Mouse (Mus musculus): Measurements from ENCODE around the gene Was.
"Not testable (repeated sequence)": the region's sequence is repeated elsewhere in the genome, so short reads cannot be mapped to it uniquely, and the experiment has no call there.

Was gene

GRCm38 (mm10) chrX:8090346-8090953 lies at the start of gene Was:
Gene Was (minus strand): TSS chrX:8090498.
- DNase-seq: no peak

- no peak for DNase-seq
Measured at GRCm38 (mm10) chrX:8139480-8139879, 49.2 kb upstream of the Was start.

GRCm38 (mm10) chrX:8135886-8136285 lies 45.6 kb upstream of the Was start:
- no peak for DNase-seq

- DNase-seq: peak; percentile 89 to 90
Measured at GRCm38 (mm10) chrX:8132017-8132976, 42.0 kb upstream of the Was start, which contains the start of gene Wdr13. Gene Wdr13 (minus strand): TSS chrX:8132892.

GRCm38 (mm10) chrX:8131393-8131792 lies 41.1 kb upstream of the Was start:
- DNase-seq: no peak

DNA sequence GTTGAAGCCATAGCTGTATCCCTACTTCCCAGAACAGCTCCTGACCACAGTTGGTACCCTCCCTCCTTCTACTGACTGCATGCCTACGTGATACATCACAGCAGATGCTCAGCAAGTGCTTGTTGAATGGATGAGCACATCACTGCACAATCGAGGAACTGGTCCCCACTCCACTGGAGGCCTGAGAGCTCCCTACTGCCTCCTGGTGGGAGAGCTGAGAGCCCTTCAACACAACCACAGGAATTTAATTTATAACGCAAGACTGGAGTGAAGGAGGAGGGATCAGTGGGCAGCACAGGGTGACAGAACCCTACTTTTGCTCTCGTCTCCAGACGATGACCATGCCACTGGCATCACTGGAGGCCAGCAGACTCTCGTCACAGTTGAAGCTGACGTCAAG lies 34.9 kb upstream of the Was start:
- DNase-seq: no peak

DNA sequence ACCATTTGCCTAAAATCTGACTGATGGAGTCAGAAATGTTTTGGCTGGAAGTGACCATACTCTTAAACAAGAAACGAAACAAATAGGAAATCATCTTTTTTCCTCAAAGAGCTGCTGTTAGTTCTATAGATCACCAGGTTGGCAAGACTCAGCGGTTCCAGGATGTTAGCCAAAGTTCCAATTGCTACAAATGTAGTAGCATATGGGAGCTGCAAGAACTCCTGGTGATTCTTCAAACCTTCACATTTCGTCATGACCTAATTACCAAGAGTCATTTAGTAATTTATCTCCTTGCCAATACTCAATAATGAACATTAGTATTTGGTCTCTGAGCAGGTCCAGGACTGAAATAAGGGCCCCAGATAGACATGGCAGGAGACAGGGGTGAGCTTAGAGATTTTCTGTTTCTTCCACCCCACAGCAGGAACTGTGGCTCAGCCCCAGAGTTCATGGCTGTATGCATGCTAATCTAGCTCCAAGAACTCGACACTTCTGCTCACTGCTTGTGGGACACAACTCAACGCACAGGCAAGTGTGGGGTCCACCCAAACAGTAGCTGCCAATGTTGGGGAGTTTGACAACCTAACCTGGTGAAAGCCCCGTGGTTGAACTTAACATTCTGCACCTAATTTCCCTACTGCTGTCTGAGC lies 33.6 kb upstream of the Was start:
- DNase-seq: peak; percentile 52 to 57

GRCm38 (mm10) chrX:8117264-8117663 lies 27.0 kb upstream of the Was start:
- no peak for DNase-seq

GRCm38 (mm10) chrX:8115275-8115674 lies 25.0 kb upstream of the Was start:
- DNase-seq: no peak

GRCm38 (mm10) chrX:8105019-8105418 lies 14.7 kb upstream of the Was start:
- DNase-seq: no peak

GRCm38 (mm10) chrX:8102213-8102668 lies 11.9 kb upstream of the Was start:
- DNase-seq: no peak

- DNase-seq: no peak
Measured at GRCm38 (mm10) chrX:8101017-8101416, 10.7 kb upstream of the Was start.

GRCm38 (mm10) chrX:8099435-8099834 lies 9.1 kb upstream of the Was start:
- no peak for DNase-seq

GRCm38 (mm10) chrX:8096787-8097242 lies 6.5 kb upstream of the Was start:
- peak; percentile 97 to 98 for DNase-seq

- peak; percentile 76 to 79 for DNase-seq
Measured at GRCm38 (mm10) chrX:8096068-8096786, 5.9 kb upstream of the Was start.

- DNase-seq: peak in 1 of 2 experiments; percentile 10
Measured at GRCm38 (mm10) chrX:8095546-8095945, 5.2 kb upstream of the Was start.

DNA sequence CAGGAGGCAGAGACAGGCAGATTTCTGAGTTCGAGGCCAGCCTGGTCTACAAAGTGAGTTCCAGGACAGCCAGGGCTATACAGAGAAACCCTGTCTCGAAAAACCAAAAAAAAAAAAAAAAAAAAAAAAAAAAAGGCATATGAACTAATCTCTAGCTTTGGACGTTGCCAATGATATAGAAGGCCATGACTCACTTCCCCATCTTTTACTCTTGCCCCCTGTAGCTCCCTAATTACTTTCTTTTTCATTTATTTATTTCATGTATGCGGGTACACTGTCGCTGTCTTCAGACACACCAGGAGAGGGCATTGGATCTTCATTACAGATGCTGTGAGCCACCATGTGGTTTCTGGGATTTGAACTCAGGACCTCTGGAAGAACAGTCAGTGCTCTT lies 653 bp upstream of the Was start:
- DNase-seq: not testable (repeated sequence)

DNA sequence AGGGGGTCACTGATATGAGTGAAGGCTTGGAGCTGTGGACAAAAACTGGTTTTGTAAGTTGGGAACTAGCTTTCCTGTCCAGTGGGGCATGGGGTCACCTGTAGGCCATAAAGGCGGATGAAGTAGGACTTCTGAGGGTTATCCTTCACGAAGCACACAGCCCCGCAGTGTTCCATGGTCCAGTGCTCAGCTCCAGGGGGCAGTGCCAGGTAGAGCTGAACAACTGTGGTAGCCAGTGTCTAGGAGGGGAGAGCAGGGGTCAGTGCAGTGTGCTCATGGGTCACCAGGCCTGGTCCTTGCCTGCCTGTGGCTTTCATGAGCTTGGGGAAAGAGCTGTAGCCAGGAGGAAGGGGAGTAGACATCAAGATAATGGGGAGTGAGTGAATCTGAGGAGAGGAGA lies 552 bp downstream of the Was start:
- no peak for DNase-seq

GRCm38 (mm10) chrX:8085611-8086010 lies 4.7 kb downstream of the Was start:
- no peak for DNase-seq

DNA sequence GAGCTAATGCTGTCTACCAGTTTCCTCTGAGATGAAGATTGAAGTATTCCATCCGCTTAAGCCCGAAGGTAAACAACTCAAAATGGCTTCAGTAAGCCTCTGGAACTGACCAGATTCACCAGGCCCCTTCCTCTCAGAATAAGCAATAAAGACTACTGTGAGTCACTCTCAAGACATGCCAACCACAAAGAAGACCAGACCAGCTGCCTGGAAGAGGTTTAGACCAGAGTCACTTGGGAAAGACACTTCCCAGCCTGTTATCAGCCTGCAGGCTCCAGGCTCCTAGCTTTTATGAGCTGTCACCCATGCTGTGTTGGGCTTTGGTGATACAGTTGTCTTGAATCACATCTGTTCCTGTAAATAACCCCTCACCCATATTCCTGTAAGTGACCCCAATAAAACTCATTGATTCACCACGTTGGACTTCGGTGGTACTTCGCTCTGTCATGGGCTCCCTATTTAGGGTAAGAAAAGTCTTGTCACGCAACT lies 5.5 kb downstream of the Was start:
- DNase-seq: no peak

GRCm38 (mm10) chrX:8075104-8075503 lies 15.2 kb downstream of the Was start:
- DNase-seq: no peak

DNA sequence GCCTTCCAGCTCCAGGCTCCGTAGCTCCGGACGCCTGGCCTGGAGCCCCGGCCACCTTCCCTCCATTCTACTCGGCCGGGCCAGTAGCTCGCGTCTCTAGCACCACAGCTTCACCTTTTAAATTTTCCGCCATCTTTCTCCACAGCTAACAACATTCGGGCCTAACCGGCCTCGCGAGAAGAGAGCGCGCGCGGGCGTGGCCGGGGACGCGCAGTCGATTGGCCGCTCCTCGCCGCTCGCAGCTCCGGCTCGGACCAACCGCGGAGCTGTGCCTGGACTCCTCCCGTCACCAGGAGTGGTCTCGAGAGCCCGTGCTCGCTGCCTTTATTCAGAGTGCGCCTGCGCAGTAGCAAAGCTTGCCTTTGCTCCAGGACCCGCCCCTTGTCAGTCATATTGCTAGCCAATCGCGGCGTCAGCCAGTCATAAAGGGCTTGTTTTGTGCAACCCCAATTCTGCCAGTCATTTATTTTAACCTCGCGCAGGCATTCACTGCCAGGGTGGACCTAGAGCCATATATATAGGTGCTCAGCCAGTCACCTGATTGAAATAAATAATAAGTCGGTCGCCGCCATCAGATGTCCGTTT lies 15.8 kb downstream of the Was start, which contains the start of gene Suv39h1:
Suv39h1 (minus strand) TSS at position 331 of the 585 bp plus-strand sequence.
- peak; percentile 89 to 91 for DNase-seq
